Mouse (Mus musculus): Measurements from ENCODE around the gene Kcnab3.

The Kcnab3 gene

GRCm38 (mm10) chr11:69332713-69333253, 6.7 kb downstream of the Kcnab3 start:
- DNase-seq, result peak; percentile 31

GRCm38 (mm10) chr11:69333922-69334321, 7.9 kb downstream of the Kcnab3 start:
- DNase-seq, result no peak

GRCm38 (mm10) chr11:69334796-69335195, 8.7 kb downstream of the Kcnab3 start:
- DNase-seq, result no peak

- DNase-seq, result peak; percentile 83
Measured at GRCm38 (mm10) chr11:69340161-69341131, 14.4 kb downstream of the Kcnab3 start, which contains the start of gene Rnf227. Gene Rnf227 (plus strand): TSS chr11:69340461.

- no peak for DNase-seq
Measured at GRCm38 (mm10) chr11:69346441-69346840, 20.4 kb downstream of the Kcnab3 start.

- no peak for DNase-seq
Measured at GRCm38 (mm10) chr11:69356544-69356943, 30.5 kb downstream of the Kcnab3 start.

- DNase-seq, result no peak
Measured at GRCm38 (mm10) chr11:69357690-69358089, 31.6 kb downstream of the Kcnab3 start.

- DNase-seq, result peak; percentile 28
Measured at GRCm38 (mm10) chr11:69362021-69362420, 36.0 kb downstream of the Kcnab3 start.

- no peak for DNase-seq
Measured at GRCm38 (mm10) chr11:69362479-69362878, 36.4 kb downstream of the Kcnab3 start.

GRCm38 (mm10) chr11:69364376-69364775, 38.3 kb downstream of the Kcnab3 start:
- no peak for DNase-seq

- peak; percentile 33 for DNase-seq
Measured at GRCm38 (mm10) chr11:69364910-69365309, 38.9 kb downstream of the Kcnab3 start.

GRCm38 (mm10) chr11:69365722-69366121, 39.7 kb downstream of the Kcnab3 start:
- no peak for DNase-seq

GRCm38 (mm10) chr11:69366157-69366854, 40.2 kb downstream of the Kcnab3 start:
- peak; percentile 84 for DNase-seq

GRCm38 (mm10) chr11:69366855-69367615, 41.0 kb downstream of the Kcnab3 start:
- peak; percentile 42 for DNase-seq

GRCm38 (mm10) chr11:69367616-69368355, 41.7 kb downstream of the Kcnab3 start:
- no peak for DNase-seq

GRCm38 (mm10) chr11:69368356-69369214, 42.5 kb downstream of the Kcnab3 start:
- DNase-seq, result peak; percentile 67

GRCm38 (mm10) chr11:69369215-69369989, 43.3 kb downstream of the Kcnab3 start, which contains the start of gene Chd3:
Gene Chd3 (minus strand): TSS chr11:69369406.
- DNase-seq, result peak; percentile 44

GRCm38 (mm10) chr11:69369990-69370816, 44.1 kb downstream of the Kcnab3 start:
- no peak for DNase-seq

- DNase-seq, result no peak
Measured at GRCm38 (mm10) chr11:69370817-69371215, 44.8 kb downstream of the Kcnab3 start.
